Mouse (Mus musculus): ENCODE results near the gene Cmc2.

Cmc2 gene

DNA sequence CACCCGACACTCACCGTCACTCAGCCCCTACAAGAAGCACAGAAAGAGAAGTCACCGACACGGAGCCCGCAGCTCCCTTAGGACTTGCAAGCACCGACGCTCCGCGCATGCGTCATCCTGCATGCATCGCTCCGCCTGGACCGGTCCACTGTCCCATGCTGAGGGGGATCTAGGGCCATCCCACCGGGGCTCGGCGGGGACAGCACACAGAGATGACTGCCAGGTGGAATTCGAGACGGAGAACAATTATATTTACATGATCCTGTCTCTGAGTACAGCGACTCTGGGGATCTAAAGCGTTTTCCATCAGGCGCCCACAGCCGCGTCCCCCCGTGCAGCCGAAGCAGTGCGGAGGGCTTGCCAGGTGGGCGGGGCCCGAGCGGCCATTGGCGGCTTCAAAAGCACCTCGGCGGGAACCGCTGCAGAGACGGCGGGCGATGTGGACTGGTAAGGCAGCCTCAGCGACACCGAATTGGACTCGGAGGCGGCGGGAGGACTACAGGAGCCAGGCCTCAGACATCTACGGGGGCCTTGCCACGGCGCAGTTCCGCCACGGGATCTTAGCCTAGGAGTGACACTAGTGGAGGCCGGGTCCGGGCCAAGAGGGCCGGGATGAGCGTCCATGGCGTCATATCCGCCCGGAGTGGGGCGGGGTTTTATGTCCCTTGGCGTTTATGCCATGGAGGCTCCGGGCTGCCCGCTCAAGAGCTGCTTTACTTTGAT is at the start of gene Cmc2, which contains the start of gene Cenpn:
TSS of gene Cmc2 (minus strand) at position 119 of the 723 bp plus-strand sequence.
TSS of gene Cenpn (plus strand) at position 394 of the 723 bp plus-strand sequence.
- peak; percentile 94 for DNase-seq

DNA sequence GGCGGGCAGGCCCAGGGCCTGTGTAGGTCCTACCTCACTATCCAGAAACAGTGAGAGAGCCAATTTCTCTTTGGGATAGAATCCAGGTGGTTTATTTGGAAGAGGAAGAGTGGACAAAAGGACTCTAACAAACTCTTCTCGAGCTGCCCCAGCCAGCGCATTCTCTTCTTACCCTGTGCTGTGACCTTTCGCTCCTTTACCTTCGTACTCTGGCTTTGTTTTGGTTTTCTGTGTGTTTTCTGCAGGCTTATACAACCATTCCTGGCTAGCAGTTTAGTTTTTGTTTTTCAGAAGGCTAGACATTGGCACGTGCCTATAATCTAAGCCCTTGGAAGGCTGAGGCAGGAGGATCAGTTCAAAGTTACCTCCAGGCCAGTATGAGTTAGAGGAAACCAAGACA is 48.3 kb upstream of the Cmc2 start:
- DNase-seq: no peak

DNA sequence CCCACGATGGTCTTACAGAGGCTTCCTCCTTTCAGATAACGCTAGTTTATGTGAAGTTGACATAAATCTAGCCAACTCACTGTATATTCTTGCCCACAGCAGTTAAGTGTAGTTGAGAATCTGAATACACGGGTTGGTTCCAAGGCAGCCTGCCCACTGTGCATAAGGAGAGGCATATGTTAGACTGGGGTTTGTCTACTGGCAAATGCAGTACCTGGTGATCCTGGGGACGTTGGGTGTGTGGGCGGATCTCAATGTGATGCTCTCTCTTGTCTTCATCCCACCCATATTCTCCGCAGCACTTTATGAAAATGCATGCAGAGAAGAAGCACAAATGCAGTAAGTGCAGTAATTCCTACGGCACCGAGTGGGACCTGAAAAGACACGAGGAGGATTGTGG is 33.2 kb upstream of the Cmc2 start:
- DNase-seq: no peak

DNA sequence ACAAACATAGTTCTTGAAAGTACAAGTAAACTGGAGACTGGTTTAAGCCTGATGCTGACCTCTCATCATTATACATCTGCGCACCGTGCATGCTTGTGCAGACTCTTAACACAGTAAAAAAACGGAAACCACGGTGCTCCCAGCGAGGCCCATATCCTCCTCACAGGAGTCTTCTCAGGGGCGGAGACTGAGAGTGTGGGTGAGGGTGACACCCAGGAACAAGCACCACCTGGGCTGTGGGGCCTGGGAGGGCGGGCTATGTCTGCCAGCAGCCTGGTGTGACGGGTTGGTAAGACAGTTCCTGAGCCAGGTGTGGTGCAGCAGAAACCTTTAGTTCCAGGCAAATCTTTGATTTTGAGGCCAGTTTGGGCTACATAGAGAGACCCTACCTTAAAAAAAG is 31.2 kb upstream of the Cmc2 start:
- DNase-seq: no peak

DNA sequence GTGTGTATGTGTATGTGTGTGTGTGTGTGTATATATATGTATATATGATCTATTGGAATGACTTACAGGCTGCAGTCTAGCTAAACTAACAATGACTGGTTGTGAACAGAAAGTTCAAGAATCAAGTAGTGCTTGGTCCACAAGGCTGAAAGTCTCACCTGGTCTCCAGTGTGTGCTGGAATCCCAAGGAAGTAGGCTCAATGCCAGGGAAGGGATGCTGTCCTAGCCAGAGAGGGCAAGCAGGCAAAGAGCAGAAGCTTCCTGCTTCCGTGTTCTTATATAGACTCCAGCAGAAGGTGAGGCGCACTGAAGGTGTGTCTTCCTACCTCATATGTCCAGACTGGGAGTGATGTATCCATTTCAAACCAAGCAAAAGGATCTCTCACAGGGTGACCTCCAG is 30.5 kb upstream of the Cmc2 start:
- no peak for DNase-seq

DNA sequence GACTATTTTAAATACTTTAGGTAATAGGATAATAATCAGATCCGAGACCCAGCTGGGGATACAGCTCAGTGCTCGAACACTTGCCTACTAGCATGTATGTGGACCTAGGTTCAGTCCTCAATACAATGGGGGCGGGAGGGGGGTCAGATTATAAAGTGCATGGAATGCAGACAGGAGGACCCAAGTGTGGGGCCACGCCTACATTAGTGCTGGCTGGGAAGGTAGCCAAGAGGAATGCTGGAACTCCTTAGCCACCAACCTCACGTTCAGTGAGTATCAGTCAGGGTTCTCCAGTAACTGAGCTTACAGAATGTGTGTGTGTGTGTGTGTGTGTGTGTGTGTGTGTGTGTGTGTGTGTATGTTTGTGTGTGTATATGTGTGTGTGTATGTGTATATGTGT is 30.1 kb upstream of the Cmc2 start:
- no peak for DNase-seq

DNA sequence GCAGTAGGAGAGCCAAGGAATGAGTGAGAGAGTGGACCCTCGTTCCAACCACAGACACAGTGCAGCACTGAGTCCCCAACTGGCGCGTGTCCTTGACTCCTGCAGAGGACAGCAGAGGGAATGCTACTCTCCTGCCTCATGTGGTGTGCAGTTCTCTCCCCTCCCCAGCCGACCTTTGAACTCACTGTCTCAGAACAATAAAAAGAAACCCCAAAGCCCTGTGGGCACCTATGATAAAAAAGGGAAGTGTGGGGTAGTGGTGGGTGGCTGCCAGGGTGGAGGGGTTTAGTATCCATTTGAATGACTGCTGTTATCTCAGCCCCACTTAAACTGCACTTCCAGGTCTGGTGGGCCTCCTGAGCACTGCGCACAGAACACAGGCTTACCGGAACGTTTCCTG is 26.3 kb upstream of the Cmc2 start:
- no peak for DNase-seq

DNA sequence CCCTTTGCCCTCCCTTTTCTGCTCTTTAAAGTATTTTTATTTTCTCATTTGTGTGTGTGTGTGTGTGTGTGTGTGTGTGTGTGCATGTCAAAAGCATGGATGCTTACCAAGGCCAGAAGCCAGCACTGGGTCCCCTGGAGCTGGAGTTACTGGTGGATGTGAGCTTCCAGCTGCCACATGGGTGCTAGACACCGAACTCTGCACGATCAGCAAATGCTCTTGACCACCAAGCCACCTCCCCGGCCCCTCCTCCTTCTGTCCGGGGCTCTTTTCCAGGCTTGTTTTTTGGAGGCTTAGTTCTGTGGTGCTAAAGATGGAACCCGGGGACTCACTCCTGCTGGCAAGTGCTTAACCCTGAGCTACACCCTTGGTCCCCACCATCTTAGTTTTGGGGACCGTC is 25.6 kb upstream of the Cmc2 start:
- DNase-seq: no peak

DNA sequence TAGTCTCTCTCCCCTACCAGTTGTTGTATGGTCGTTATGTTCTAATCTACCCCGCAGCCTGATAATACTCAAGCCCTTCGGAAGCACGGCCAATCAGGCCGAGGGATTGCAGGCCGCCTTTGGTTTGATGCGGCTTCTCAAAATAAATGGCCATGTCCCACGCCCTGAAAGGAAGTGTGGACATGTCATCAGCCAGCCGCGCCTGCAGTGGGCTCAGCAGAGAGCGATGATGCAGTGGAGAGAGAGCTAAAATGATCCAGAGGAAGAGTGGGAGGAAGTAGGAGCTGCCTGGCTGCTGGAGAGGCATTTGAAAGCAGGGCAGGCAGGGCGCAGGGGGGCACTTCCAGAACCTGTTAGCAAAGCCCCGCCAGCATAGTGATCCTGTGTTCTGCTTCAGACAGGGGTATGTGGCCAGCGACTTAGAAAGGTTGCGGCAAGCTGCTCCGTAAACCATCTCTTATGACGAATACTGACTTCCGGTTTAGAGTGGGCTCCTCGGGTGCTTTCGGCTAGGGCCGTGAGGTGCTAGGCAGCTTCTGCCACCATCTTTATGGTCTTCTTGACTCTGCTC is 25.1 kb upstream of the Cmc2 start:
- no peak for DNase-seq

DNA sequence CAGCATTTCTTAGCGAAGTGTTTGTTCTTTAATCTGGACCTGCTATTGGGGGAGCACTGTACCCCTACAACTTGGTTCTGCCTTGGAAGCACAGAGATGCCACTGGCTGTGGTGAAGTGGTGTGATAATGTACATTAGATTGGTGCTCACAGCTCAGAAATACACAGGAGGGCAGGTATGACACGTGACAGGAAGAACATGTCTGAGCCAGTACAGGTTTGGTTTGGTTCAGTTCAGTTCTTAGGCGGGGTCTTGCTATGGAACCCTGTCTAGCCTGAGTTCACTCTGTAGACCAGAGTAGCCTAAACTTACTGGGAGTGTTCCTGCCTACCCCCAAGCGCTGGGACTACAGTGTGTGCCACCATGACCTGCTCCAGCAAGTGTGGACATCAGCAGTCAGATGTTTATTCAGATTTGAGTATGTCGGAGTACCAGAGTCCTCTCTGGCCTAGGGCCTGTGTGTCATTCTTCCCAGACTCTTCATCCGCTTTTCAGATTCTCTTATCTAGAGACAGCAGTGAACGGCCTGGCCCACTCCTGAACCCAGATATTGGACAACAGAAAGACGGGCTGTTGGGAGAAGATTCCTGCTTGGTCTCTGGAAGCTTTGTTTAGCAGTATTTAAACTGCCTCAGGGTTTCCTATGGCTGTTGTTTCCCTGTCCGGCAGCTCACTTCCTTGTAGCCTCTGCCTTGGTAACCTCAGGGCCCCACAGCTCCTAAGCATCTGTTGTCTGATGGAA is 24.1 kb upstream of the Cmc2 start:
- no peak for DNase-seq

DNA sequence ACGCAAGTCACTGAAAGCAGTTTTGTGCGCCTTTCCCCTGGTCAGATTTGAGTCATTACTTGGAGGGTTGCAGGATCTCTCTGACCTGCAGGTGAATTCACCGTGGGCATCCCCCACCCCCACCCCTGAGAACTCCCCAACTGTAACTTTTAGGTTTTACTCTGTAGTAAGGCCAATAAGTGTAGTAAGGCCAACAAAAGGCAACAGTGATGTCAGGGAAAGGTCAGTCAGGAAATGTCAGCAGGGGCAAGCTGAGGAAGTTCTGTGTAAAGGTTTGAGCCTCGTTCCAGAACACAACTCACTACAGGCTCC is 23.1 kb upstream of the Cmc2 start:
- no peak for DNase-seq

DNA sequence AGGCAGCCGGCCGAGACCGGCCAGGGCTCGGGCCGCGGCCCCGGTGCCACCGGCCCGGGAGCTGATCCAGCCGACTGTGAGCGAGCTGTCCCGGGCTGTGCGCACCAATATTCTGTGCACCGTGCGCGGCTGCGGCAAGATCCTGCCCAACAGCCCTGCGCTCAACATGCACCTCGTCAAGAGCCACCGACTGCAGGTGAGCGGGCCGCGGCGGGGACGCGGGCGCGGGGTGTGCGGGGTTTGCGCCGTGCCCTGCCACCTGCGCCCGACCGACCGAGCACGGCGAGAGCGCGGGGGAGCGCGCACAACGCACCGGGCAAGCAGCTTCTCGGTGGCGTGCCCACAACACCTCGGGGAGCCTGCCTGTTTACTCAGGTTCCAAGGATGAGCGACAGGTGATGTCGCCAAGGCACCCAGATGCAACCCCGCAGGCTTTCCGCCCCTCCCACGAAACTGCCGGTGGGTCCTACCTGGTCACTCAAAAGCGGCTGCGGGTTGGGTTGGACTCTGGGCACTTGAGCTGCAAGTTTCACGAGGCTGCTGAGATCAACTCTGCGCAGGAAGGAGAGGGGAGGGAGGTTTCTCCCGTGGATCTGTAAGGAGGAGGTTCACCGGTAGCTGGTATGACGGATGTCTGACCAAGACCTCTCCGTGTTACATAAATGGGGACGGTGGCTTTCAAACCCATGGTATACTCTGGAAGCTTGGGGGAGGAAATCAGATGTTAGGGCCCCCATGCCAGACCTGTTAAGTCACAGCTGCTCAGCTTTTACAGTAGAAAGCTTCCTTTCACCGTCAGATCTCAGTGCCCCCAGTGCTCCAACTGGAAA is 22.5 kb upstream of the Cmc2 start:
- DNase-seq: peak; percentile 69

DNA sequence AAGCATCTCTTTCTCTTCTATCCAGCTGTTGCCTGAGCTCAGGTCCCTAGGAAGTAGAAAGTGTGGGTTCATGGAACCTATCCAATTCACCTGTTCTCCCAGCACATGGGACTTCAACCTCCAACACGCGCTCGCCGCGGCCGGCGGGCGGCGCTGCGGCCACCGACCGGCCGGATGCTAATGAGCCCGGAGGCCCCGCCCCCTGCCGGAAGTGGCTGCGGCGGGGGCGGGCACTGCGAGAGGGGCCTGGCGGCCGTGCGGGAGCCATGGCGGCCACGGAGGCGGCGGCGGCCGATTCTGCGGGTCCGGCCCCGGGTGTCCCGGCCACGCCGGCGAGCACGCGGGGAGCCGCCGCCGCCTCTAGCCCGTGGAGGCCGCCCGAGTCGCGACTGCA is 21.9 kb upstream of the Cmc2 start, which contains the start of gene Atmin:
TSS of gene Atmin (plus strand) at position 233 of the 394 bp plus-strand sequence.
- peak; percentile 90 for DNase-seq

DNA sequence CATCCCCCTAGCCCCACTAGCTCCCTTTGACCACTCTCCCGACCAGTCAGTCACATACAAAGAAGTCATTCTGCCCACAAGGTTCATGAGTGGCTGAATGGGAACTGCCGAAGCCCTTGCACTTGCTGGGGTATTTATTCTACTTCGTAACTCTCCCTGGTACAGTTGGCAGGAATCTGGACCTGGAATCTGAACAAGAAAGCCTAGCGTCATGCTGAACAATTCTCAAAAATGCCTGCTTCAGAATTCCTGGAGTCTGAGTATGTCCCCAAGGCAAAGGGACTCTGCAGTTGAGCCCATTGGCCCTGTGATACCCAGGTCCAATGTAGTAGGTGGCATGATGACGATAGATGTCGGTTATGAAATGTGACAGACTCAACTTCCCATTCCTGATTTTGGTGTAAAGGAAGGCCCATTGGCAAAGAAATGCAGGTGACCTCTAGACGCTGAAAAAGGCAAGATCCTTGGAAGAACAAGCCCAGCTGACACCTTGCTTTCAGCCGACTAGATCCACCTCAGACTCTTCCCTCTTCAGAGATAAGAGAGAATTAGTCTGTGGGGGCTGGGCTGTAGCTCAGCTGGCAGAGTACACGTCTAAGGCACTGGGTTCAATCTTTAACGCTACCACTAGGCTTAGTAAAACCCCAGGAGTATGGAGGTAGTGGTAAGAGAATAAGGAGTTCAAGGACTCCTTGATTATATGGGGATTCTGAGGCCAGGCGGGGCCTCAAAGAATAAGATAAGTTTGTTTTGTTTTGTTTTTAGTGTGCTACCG is 21.2 kb upstream of the Cmc2 start:
- no peak for DNase-seq

DNA sequence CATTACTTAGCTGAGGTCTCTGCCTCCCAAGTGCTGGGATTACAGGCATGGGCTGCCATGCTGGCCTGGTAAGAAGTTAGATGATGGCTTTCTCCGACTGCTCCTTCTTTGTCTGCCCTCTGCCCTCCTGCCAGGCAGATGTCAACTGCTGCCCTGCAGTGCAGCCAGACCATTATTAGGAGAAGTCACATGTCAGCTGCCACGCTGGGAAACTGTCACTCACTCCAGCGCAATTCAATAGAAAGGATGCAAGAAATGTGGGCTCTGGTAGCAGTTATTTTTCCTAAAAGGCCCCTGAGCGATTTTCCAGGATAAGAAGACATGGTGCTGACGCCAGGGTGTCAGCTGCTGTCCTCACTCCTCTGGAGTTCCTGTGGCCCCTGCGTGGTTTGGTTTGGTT is 14.3 kb upstream of the Cmc2 start:
- DNase-seq: no peak

DNA sequence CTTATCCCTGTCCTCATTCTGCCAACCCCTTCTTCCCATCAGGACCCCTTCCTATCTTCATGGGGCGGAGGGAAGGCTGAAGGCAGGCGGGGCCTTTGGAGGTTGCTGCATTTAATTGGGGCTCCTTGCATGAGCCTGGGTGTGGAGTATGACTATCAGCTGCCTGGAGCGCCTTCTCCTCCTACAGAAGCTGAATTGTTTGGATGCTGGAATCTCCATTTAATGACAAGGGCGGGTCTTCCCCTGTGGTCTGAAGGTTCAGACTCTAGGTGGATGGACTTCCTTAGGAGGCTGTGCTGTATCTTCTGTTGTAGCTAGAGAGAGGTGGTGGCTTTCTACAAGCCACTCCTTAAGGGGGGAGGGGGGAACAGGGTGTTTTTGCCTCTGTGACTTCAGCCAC is 13.7 kb upstream of the Cmc2 start:
- no peak for DNase-seq

DNA sequence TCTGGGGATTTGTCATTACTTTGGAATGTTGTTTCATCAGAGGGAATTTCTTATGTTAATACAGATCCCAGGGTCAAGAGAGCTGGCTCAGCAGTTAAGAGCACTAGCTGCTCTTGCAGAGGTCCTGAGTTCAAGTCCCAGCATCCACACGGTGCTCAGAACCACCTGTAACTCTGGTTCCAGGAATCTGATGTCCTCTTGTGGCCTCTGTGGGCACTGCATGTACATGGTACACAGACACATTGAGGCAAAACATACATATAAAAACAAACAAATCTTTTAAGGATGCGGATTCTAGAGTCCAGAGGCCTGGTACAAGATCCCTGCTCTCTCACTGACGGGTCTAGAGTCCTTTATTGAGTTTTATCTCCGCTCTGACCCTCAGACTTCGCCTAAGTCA is 7.3 kb upstream of the Cmc2 start:
- DNase-seq: no peak

DNA sequence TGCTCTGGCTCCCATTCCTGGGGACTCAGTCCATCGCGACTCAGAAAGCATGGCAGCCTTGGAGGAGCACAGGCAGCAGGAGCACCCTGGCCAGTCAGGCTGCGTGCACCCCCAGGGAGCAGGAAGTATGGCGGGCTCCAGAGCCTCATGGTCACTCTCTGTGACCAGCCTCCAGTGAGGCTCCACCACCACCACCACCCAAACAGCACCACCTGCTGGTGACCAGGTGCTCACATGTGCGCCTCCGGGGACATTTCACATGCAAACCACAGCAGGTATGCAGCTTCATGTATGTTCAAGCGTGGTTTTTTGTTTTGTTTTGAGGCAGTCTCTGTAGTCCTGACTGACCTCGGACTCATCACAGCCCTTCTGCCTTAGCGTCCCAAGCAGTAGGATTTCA is 6.6 kb upstream of the Cmc2 start:
- DNase-seq: no peak

DNA sequence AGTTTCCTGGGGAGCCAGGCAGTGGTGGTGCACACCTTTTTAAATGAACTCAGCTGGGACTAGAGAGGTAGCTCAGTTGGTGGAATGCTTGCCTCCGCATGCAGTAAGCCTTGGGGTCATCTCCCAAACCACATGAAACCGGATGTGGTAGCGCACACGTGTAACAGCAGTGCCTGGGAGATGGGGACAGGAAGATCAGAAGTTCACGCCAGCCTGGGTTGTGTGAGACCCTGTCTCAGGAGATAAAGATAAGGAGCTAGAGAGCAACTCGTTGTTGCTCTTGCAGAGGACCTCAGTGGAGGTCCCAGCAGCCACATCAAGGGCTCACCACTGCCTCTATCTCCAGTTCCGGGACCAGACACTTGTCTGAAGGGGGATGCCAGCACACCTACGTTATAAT is 2.3 kb upstream of the Cmc2 start:
- no peak for DNase-seq

DNA sequence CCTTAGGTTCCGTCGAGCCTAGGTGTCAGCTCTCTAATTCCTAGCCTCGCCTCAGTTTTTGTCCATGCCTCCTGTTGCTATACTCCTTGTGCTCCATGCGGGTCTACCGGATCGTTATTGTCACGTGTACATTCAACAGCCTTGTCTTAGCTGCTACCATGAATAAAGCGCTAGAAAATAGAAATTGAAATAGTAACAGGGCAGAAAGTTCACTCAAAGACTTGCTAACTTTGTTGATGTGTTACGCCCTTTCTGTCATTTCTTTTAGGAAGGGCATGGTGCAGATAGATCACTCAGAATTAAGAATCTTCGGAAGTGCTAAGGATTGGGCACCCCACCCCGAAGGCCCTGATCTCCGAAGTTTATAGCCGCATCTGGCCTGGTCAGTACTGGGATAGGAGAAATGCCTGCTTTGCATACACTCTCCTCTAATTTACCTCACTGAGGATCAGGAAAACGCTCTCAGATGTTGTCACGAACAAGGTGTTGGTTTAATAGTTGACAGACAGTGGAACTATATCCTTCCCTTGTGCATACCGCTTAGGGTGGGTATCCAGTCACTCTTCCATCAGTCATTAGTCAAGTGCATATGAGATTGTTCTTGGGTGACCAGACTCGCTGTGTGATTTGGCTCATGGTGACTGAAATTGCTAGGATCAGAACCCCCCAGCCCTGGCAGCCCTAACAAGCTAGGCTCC is 954 bp upstream of the Cmc2 start:
- no peak for DNase-seq

DNA sequence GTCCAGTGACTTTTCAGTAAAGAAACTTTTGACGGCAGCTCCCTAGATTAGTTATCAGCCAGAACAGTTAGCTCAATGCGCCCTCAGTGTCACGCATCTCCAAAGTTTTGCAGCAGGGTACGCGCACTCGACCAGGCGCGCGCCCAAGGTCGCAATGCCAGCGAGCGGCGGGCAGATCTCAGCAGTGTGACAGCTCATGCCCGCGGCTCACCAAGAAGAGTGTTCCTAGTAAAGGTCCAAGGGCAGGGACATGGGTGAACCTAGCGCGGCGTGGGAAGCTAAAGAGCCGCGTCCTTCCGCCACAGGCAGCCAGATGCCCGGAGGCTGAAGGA is 284 bp downstream of the Cmc2 start:
- DNase-seq: no peak

DNA sequence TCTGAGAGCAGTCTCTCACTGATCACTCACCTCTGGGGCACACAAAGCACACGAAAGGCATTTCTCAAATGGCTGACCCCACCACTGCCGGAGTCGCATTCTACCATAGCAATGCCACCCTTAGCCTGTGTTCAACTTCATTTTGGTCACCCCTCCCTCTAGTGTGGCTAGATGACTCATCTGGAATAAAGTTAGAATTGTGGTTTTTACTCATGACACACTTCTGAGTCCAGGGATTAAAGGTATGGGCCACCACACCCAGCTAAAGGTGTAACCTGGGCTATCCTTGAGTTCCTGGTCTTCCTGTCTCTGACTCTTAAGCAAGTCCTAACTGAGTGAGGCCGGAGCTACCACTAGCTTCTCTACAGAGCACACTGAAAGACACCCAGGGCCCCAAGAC is 15.4 kb downstream of the Cmc2 start:
- DNase-seq: no peak
